Mouse (Mus musculus): ENCODE results near the gene Fez2.
A peak's percentile ranks its signal among the peaks of the same experiment; 100 is the strongest.

The Fez2 gene

GRCm38 (mm10) chr17:78407581-78407980 lies 10.4 kb downstream of the Fez2 start:
- DNase-seq (ENCODE audit: low spot score), result no peak

- no peak for DNase-seq (ENCODE audit: low spot score)
Measured at GRCm38 (mm10) chr17:78406854-78407253, 11.1 kb downstream of the Fez2 start.

DNA sequence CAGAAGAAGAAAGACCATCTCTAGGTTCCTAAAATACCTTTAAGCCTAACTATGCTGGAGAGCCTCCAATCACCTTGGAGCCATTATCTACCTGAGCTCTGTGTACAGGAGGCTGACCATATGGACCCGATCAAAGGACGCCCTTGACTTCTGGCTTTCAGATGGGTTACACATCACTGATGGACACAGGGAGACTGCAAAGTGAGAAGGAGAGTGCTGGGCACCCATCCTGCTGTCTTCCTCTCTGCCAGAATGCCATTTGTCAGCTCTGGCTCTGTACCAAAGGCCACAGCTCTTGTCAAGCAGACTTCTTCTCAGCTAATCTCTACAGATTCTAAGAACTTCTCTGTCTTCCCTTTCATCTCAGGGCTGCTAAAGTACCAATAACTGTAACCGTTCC lies 12.6 kb downstream of the Fez2 start:
- DNase-seq (ENCODE audit: low spot score), result no peak

DNA sequence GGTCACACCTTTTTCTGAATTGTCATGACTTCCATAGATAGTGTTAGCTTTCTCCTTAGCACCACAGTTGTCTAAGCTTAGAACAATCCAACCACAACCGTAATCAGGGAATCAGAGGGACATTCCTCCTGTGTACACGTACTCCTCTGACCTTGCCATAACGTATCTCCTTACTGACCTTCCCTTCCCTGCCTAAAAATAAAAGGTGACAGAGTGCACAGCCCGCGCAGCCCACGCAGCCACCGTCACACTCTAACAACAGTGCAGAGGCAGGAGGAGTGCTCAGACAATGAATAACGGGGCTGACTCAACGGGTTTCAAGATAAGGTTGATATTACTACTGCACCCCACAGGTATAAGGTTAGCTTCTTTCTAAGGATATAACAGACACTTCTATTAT lies 14.1 kb downstream of the Fez2 start:
- DNase-seq (ENCODE audit: low spot score), result no peak

GRCm38 (mm10) chr17:78403229-78403628 lies 14.7 kb downstream of the Fez2 start:
- DNase-seq (ENCODE audit: low spot score), result no peak

DNA sequence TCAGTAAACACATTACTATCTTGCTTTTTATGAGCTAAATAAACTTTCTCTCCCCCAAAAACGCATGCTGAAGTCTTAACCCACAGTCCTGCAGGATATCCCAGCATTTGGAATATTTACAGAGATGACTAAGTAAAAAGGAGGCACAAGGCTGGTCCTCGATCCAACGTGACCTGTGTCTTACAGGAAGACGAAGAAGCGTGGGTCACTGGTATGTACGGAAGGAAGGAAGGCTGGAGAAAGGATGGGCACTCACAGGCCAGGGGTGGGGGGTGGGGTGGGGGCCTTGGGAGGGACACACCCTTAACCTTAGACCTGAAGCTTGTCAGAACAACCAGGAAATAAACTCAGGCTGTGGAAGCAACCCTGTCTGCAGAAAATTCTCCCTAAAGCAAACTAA lies 15.8 kb downstream of the Fez2 start:
- no peak for DNase-seq (ENCODE audit: low spot score)

- DNase-seq (ENCODE audit: low spot score), result no peak
Measured at GRCm38 (mm10) chr17:78401713-78402112, 16.2 kb downstream of the Fez2 start.

GRCm38 (mm10) chr17:78401311-78401710 lies 16.6 kb downstream of the Fez2 start:
- no peak for DNase-seq (ENCODE audit: low spot score)

DNA sequence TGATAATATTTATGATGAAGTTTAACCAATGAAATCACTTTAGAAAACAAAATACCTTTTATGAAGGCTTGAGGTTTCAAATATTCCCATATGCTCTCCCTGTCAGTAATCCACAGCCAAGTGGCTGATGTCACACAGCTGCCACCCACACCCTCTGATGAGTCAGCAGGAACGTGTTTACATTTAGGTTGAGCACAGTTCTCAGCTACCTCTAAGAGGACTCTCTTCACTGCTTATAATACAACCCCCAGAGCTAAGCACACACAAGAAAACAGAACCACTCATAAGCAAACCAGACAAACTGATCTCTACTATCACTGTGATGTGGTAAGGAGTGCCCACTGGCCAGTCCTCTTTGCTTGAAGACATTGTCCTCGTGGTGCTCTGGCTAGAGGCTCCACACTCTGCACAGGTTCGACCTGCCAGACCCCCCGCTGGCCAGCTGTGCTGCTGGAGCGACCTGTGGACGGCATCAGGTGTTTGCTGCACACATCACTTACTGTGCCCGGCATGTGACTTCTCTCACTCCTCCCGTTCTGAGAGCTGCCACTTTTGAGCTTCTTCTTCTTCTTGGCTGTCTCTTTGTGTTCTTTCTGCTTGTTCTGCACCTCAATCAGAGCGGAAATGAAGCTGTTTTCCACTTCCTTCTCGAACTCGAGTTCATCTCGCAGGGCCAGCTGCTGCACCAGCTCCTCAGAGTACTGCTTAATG lies 17.7 kb downstream of the Fez2 start:
- DNase-seq (ENCODE audit: low spot score), result peak; percentile 61

GRCm38 (mm10) chr17:78392401-78393087 lies 25.4 kb downstream of the Fez2 start:
- no peak for DNase-seq (ENCODE audit: low spot score)

DNA sequence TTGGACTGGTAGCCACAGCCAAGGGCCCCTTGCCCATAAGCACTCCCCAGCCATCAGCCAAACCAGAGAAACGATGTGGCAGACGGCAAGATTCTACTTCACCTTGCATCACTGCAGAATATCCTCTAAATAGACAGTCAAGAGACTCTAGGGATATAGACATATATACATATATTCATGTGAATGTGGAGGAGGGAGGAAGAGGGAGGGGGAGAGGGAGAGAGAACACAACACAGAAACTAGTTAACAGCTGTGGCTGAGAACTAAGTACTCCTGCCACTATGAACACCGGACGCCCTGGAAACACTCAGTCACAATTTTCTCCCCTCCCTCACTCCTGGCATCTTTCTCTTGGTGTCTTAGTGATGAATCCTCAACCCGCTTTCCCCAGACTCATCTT lies 28.4 kb downstream of the Fez2 start:
- DNase-seq (ENCODE audit: low spot score), result no peak

DNA sequence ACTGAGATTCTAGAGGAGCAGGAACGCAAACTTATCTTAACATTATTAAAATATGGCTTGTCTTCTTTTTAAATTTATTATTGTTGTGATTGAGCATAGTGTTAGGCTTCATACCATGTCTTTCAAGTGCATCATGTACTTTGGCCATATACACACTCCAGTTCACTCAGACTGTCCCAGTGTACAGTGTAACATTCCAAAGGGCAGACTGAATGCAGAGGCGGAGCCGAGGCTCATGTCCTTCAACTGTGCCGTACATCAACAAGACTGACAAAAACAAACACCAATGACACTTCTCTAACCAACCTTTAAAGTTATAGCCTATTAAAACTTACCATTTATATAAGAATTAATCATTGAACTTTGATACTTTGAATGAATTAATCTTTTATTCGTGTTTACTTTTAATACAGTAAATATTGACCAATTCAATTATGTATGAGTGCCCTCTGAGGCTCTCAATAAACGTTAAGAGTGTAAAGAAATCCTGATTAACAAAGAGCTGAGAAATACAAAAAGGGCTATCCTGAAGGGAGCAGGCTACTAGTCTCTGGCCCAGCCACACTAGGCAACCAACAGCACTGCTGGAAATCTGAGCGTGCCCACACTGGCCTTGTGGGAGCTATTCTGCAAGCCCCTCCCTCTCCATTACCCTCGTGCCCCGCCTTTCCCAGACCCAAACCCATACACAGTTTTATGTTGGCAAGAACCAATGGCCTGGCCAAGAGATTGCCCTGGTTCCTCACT lies 29.7 kb downstream of the Fez2 start:
- DNase-seq (ENCODE audit: low spot score), result no peak

GRCm38 (mm10) chr17:78387665-78388064 lies 30.3 kb downstream of the Fez2 start:
- DNase-seq (ENCODE audit: low spot score), result no peak

DNA sequence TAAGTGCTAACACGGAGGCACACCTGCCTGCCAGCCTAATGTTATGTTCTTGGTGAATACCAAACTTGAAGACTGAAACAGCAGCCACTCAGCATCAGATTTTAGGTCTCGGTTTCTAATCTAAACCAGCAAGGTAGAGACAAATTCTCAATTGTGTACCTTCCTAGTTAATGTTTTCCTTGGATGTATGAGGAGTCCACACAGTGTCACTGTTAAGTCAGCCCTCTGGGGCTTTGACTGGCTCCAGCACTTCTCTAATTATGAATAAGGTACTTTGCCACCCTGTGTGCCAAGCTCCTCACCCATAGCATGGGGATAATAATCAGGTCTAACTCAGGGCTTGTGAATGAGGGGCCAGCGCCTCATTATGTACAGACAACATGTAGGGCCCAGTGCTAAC lies 35.6 kb downstream of the Fez2 start:
- no peak for DNase-seq (ENCODE audit: low spot score)

DNA sequence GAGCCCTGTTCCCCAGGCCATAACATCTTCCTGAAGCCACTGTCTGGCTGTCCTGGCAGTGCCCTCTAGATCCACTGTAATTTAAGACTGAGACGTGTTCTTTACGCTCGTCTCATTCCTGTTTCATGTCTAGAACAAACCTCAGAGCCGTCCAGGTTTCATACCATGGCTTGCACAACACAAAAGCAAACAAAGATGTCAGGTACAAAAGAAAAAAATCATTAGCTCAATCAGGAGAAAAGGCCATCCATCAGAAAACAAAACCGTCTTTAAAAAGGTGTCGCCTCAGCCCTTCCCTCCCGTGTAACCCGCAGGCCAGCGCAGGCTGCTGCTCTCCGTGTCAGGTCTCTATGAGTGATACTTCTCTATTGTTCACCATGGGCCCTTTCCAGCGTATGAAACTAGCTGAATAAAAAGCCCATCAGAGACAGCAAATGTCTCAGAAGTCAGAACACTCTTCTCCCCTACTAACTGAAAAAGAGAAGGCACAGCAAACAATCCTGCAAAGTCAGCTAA lies 38.2 kb downstream of the Fez2 start:
- no peak for DNase-seq (ENCODE audit: low spot score)

GRCm38 (mm10) chr17:78379079-78379729 lies 38.7 kb downstream of the Fez2 start:
- DNase-seq (ENCODE audit: low spot score), result no peak

DNA sequence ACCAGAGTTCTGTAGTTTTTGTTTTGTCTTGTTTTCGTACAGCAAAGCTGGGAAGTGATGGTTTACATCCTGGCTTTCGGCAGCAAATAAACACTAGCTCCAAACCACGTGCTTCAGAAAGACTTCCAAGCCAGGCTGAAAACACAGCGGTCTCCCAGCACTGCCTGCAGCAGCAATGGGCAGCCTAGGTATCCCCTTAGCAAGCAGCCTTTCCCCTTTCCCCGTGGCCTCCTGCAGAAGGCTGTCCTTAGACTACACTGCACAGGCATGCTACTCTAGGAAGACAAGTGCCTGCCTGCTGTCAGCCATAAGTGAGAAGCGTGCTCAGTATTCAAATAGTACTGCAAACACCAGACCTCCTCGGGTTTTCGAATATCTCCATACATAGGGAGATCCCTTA lies 41.4 kb downstream of the Fez2 start:
- no peak for DNase-seq (ENCODE audit: low spot score)

GRCm38 (mm10) chr17:78374756-78375155 lies 43.2 kb downstream of the Fez2 start:
- no peak for DNase-seq (ENCODE audit: low spot score)

DNA sequence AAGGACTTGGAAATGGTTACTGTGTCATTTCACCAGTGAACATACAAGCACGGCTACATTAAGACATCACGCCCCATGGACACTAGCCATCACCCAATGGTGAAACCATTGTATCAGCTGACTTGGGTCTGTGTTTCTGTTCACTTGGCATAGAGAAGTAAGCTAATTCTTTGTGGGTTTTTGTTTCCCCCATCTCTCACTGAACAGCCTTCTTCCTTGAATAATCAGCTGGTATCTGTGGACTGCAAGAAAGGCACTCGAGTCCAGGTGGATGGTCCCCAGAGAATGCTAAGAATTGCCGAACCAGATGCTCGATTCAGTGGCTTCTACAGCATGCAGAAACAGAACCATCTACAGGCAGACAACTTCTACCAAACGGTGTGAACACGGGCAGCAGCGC lies 44.1 kb downstream of the Fez2 start:
- no peak for DNase-seq (ENCODE audit: low spot score)

DNA sequence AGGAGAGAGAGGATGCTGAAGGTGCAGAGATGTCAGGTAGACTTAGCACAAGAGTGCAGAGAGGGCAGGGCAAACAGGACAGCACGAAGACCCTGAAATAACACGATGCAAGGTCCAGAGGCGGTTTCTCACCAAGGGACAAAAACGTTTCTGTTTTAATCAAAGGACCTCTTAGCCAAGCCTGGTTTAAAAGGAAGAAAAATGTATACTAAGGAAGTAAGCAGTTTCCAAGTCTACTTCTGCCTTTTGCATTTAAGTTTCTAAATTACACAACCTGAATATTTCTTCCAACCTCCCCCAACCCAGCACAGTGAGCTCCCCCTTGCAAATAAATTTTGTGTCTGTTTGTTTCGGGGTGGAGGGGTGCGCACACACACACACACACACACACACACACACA lies 44.8 kb downstream of the Fez2 start:
- no peak for DNase-seq (ENCODE audit: low spot score)

DNA sequence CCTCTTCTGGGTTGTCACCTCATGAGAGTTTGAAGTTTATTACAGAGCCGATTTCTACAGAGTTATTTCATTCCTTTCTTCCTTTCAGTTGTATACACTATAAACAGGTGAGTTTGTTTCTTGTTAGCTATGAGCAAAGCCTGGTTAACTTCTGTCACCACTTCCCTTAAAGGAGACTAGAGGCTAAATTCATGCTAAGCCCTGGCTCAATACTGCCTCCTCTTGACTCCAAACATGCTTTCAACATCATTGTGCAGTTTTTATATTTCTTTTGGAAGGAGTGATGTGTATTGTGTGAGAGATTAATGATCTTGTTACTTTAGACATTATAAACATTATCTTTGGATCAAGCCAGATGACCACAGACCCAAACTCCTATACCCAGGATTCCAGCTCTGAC lies 47.5 kb downstream of the Fez2 start:
- no peak for DNase-seq (ENCODE audit: low spot score)

- DNase-seq (ENCODE audit: low spot score), result no peak
Measured at GRCm38 (mm10) chr17:78368481-78368880, 49.5 kb downstream of the Fez2 start.
